Mouse (Mus musculus) left cerebral cortex, adult 18-20 months (tissue): ENCODE measurements around the gene Zfp811. TPM values are rescaled to one million over a fixed set of nuclear protein-coding genes. Genes with fewer than 3 reads are reported as not detected.
A peak's percentile ranks its signal among the peaks of the same experiment; 100 is the strongest.
"Not testable (repeated sequence)": the region's sequence is repeated elsewhere in the genome, so short reads cannot be mapped to it uniquely, and the experiment has no call there.

ENCODE experiments used
- DNase-seq, 2 experiments: peaks; one replicate each; pipeline ENCODE4 v3.0.0; 2021 to 2022; ENCODE audit warnings: low spot score in 2 of 2, mixed read lengths in 1 of 2
- long read RNA-seq, 2 experiments: library from polyadenylated mRNA; stranded (forward); transcript quantifications; one replicate each; pipeline ENCODE4 v2.0.0; 2021
- total RNA-seq, 2 experiments: library from RNA; stranded (reverse); gene quantifications; 2 replicates each; pipeline ENCODE4 v1.2.3; 2021

The Zfp811 gene
- total RNA-seq: 1 to 10 TPM; 4.3 to 5.9 TPM
- long read RNA-seq, experiment 1, partial matches to known transcripts: 0 of 7 reads
- long read RNA-seq, experiment 1, other reads (novel, unspliced or antisense): 4 of 7 reads
- long read RNA-seq, experiment 2, partial matches to known transcripts: 0 of 1 reads
- long read RNA-seq, experiment 2, other reads (novel, unspliced or antisense): 0 of 1 reads

DNA sequence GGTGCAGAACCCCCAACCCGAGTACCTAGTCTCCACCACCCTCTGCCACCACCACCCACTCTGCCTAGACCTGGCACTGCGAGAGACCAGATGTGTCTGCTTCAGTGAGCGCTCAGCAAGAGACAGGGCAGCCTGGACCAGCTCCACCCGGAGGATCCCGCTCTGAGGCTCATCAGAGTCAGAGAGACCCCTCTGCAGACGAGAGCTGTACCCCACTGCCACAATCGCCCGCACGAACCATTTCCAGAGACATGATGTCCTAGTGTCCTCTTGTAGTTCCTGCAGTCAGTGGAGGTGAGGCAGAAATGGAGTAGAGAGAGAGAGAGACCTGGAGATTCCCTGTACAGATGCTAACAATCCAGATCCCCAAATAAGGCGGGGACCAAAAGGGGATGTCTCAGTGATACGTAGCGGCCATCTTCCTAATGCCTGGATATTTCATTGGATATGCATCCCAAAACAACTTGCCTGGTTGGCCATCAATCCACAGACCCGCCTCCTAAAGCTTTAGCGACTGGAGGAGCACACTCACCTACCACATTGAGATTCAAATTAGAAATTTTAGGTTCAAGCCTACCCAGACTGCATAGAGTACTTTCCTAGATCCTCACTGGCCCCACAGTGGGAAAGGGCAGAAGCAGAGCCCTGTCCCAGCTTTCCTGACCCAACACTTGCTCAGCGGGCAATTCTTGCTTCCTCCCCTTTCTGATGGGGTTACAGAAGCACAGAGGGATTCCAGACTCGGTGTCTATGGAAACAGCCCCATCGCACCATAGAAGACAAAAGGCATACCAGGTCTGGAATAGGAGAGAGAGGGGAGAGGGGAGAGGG, at the start of gene Zfp811:
Gene Zfp811, minus strand, starts transcription at position 388 of the 831 bp plus-strand sequence.
- DNase-seq: peak; percentile 33 to 48

DNA sequence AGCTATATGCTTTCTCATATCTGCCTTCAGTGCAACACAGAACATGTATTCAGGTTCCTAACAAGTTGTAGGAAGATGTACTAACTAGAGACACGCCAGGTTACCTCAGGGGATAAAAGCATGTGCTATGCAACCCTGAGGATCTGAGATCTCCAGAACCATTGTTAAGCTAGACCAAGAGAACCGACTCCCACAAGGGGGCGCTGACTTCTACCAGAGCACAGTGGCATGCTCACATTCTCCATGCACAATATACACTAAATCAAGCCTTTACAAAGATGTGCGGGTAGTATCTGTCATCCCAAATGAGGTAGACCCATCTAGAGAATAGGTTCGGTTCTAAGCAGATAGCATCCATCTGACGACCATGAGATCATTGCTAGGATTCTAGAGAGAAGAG, 47.0 kb upstream of the Zfp811 start:
- not testable (repeated sequence) for DNase-seq

DNA sequence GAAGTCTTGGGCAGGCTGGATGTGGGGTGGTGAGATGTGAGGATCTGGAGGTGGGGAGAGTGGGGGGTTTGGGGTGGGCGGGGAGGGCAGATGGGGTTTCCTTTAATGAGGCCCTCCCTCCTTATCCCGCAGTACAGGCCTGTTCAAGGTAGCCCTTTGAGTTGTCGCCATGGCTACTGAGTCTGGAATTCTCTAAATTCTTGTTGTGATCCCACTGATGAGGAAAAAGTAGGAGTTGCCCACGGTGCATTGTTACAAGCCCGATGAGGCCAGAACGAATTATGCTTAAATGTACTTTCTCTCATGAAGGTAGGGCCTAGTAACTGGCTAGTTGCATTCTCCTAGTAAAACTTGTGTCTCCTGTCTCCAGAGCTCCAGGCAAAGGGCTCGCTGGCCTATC, 41.9 kb upstream of the Zfp811 start:
- DNase-seq: no peak

DNA sequence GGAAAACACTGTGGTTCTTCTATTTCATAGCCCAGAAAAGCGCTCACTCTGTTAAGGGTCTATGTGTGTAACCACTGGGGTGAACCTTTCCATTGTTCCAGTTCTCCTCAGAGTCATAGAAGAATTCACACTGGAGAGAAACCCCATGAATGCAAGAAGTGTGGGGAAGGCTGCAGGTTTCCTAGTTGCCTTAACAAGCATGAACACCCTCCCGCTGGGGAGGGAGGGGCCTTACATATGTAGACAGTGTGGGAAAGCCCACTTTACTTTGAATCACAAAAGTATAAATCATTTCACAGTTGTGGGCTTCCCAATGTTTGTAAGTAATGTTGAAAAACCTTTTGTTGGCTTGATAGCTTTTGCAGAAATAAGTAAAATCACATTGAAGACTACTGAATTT, 31.7 kb upstream of the Zfp811 start:
- no peak for DNase-seq

DNA sequence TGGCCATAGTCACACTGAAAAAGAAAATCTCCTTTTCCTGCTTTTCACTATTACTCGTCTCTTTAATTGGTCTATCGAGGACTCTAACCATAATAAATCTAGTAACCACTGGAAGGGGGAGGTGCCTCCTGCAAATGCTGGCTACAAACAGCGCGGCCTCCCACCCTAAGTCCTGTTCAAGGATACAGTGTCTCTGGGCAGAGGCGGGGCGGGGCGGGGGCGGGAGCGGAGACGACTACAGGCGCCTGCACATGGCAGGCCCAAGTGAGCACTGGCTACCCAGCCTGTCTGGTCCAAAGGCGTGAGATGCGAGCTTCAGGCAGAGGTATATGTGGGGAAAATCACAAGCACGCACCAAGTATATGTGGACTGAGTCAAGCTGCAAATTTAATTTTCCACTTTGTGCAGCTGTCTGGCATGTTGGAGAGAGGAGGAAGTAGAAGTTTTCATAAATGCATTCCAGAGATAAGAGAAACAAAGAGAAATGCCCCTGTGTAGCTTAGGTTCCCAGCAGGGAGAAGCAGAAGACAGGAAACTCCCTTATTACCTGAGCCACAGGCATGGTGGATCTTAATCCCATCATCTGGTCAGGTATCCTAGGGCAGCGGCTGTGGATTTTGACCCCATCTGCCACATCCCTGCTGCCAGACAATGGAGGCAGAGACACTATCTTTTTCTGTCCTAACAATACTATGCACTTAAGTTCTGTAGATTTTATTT, 29.5 kb upstream of the Zfp811 start:
- DNase-seq: no peak

DNA sequence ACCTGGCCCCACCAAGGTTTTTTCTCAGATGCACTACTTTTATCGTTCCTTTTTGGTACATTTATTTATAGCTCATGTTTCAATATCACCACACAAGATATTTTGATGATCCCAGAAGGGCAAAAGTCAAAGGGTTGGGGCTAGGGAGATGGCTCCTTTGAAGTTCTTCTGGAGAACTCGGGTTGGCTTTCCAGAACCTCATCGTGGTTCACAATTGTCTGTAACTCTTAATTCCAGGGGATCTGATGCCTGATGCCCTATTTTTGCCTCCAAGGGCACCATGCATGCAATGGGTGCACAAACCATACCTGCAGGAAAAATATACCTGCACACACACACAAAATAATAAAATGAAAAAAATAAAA, 20.7 kb upstream of the Zfp811 start:
- no peak for DNase-seq

DNA sequence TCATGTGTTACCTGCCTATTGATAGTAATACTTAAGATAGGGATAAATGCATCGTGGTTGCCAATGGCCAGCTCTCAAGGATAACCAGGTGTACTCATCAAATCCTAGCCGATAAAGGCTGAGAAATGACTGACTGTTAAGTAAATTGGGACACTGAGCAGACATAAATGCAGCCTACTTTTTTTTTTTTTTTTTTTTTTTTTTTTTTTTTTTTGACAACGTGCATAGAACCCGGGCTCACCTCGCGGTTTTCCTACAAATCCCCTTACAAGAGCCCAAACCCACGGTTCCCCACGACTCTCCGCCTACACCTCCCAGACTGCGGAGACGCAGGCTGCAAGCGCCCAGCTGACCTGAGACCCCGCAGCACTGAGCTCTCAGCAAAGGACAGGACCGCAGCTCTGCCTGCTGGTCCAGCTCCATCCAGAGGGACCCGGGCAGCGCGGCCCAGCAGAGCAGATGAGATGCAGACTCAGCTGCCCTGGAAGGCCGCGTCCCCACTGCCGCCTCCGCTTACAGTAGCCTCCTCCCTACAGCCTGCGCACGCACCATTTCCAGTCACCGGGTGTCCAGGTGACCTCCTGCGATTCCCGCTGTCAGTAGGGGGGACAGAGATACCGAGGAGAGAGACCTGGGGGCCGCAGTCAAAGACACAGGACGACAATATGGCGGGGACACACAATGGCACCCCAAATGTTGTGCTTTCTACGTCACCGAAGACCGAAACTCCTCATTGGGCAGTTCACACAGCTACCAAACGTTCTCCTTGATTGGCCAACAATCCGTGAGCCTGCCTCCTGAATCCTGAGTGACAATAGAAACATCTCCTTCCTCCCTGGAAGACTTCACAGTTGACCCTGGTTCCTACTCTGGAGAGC, 20.0 kb upstream of the Zfp811 start, which contains the start of gene Zfp799:
Gene Zfp799, minus strand, starts transcription at position 722 of the 878 bp plus-strand sequence.
- DNase-seq: peak; percentile 73 to 83

DNA sequence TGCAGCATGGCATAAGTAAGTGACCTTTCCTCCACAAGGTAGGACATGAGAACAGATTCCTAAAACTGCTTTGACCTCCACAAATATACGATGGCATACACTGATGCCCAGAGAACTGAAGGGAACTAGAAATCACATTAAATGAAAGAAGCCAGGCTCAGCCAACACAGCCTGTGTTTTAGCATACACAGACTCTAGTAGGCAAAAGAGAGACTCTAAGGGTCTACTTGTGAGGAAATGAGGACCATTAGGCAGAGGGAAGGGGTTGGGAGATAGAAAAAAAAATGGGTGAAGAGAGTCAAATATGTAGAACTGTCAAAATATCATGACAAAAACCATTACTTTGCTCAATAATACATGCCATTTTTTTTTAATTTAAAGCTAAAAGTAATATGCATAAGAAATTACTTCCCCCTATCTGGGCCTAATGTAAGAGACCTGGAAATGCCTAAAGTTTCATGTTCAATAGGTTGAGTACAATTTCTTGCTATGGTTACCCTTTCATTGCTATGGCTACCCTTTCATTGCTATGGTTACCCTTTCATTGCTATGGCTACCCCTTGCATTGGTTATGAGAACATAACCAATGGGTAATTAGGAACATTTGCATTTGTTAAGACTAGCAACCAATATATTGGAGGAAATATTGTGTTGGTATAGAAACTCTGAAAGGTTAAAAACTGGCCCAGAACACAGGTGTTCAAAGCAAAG, 6.5 kb upstream of the Zfp811 start:
- no peak for DNase-seq

DNA sequence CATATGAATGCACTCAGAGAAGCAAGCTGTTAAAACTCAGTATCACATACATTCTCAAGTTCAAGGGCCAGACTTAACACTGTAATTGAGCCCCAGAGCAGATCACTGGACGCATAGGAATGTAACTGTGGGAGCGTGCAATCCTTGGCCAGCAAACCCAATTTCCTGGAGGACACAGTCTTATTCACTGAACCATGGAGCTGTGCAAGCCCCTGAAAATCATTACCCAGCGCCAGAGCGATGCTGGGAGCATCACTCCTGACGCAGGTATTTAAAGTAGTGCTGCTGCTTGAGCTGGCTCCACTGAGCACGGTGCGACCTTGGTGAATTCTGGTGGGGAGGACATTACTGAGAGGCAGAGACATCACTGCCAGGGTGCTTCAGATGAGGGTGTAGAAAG, 4.4 kb upstream of the Zfp811 start:
- DNase-seq: no peak

DNA sequence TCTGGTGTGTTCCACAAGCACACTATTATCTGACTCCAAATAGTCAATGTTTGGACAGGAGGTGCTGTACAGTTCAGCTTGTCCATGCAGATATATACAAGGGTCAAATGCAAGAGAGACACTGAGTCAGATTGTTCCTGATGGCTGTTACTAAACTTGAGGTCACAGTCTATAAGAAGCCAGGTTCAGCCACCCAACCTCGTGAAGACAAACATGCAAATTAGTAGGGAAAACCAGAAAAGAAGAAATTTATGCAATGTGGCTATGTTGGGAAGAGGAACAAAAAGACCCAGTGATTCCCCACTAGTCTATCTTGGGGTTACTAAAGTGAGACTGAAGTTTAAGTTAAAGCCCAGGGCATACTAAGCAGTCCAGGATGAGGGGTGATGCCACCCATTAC, 917 bp upstream of the Zfp811 start:
- DNase-seq: no peak

DNA sequence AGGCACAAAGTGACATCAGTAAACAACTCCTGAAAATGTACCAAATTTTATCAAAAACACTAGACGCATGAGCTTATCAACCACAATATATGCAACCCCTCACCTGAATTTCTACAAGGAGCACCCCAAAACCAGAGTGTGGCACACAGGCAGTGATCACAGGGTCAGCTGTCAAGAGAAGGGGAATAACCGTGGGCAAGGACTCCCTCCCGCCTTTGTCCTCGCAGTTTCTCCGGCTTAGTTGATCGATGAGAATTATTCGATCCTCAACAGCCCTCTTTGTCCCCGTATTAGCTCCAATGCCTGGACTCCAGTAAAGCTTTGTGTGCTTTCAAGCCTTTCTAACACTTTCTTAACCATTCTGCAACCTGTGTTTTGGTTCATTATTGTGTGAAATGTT, 810 bp downstream of the Zfp811 start:
- no peak for DNase-seq

DNA sequence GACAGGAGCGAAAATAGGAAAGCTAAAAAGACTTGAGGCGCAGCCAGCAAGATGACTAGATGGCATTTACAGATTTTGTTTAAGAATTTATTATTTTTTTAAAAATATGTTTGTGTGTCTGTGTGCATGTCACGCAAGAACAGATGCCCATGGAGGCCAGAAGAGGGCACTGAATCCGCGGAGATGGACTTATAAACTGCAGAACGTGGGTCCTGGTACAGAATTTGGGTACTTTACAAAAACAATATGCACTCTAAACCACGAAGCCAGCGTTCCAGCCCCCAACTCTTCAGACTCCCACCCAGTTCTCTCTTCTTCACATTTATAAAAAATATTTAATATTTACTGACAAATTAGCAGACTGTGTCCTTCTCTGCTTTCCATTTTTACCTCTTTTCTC, 20.5 kb downstream of the Zfp811 start:
- DNase-seq: no peak

DNA sequence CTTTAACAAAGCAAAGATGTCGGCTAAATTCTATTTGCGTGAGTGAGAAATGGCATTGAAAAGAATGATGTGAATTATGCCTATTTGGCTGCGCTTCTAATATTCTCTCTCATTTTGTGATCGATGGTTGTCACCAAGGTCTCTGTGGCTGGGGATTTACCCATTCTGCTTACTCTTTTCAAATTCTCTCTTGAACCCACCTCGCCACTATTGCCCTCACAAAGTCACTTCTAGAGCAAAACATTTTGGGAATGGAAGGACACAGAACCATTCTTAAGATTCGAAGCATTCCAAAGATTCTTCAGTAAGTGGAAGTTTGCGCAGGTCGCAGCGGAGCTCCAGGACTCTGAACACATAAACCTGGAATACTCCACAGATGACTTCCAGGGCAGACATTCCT, 21.2 kb downstream of the Zfp811 start:
- DNase-seq: no peak

DNA sequence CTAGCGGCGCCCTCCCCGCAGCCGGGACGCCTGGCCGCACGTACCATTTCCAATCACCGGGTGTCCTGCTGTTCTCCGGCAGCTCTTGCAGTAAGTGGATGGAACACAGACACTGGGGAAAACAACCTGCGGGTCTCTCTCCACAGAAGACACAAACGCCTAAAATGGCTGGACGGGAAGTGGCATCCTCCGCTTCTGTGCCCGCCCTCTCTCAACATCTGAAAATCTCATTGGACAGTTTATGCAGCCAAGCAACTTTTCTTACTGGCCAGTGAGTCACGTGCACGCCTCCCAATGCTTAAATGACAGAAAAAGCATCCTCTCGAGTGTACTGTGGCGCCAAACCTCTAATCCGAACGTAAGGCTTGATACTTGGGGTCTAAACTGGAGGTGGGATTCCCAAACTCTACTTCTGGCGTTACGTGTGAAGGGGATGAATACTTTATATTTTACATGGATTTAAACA, 21.6 kb downstream of the Zfp811 start, which contains the start of gene Zfp871:
Gene Zfp871, minus strand, starts transcription at position 194 of the 466 bp plus-strand sequence.
- DNase-seq: peak; percentile 82 to 88

DNA sequence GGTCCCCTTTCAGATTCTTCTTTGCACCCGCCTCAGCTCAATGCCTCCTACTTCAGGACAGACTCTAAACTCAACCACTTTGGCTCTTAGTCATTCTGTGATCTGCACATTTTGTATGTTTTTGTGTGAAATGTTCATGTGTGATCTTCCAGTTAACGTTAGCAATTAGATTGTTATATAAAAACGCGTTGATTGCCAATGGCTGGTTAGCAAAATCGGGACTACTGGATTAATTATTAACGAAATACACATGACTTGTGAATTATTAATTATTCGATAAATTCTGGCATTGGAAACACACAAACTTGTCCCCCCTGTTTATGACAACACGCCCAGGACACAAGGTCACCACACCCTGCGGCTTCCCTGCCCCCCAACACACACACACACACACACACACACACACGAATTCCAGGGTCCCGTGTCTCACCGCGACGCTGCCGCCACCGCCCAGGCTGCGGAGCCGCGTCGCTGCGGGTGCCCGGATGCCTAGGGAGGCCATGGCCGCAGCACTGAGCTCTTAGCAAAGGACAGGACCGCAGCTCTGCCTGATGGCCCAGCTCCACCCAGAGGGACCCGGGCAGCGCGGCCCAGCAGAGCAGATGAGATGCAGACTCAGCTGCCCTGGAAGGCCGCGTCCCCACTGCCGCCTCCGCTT, 22.2 kb downstream of the Zfp811 start:
- DNase-seq: no peak

DNA sequence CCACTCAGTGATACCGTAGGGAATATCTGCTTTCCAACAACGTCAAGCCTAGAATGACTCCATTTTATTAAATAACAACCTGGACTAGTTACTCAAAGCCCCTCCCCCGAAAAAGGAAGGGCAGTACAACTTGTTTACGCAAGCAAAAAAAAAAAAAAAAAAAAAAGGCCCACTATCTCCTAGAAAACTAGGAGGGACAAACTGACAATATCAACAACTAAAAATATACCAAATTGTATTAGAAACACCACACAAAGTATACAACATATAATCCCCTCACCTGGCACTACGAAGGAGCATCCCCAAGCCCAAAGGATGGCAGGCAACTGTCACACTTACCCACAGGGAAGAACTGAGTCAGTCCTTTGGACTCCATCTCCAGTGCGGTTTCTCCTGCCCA, 22.8 kb downstream of the Zfp811 start:
- no peak for DNase-seq

DNA sequence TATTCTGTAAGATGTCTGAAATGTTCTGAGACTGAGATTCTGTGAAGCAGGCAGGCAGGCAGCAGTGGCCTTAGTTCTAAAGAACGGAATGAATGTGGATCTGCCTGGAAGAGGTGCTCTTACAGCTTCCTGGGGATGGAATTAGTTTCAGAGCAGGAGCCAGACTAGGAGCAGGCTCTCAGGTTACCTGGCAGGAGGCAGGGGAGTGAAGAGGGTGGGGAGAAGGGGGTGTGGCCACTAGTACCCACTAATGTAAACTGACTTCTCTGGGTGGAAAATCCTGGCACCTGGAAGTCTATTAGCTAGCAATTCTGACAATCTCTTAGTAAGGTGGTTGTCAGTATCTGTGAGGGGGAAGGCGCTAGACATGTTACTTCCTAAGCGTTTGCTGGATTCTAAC, 24.1 kb downstream of the Zfp811 start:
- DNase-seq: no peak

DNA sequence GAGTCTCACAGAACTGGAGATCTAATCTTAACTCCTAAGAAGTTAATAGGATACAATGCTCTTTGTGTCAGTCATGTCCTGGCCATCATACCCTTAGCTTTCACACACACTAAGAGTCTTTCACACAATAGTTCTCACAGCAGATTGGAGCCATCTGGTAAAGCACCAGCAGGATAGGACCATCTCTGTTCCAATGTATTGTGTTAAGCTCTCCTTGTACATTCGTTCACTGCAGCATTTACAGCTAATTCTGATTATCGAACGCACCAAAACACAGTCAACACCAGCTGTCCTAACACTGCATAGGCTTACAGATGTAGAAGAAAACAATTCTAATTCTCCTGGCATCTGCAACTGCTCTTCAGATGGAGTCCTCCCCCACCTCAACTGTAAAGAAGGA, 32.2 kb downstream of the Zfp811 start:
- DNase-seq: no peak

DNA sequence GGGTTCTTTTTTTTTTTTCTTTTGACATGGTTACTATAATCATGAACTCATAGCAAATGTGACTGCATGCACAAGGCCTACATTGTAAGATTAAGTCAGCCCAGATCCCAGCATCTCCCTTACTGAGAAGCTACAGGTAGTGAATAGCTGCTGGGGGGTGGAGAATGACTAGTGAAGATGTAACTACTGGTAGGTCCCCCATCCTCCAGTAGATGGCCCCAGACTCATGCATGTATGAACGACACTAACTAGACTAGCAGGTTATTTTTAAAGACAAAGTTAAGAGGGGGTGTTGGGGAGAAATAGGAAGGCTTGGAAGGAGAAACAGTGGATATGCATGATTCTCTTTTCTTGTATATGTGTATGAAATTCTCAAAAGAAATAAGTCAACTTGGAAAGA, 38.5 kb downstream of the Zfp811 start:
- DNase-seq: no peak

DNA sequence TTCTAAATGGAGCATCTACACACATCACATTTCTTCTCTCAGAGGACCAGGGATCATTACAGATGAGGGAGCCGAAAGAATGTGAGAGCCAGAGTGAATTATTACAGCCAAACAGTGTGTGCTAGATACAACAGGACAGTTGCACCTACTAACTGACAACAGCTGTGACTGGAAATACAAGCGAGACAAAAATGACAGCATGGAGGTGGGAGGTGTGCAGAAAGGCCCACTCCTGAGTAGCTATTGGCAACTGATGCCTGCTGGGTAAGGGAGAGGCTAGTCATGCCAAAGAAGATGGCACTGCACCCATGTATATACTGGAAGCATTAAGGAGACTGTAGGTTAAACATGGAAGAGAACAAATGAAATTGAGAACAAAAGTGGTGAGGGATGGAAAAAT, 43.3 kb downstream of the Zfp811 start:
- peak in 1 of 2 experiments; percentile 40 for DNase-seq
